Mouse (Mus musculus): ENCODE data around the gene Ncapd2. TPM values are rescaled to one million over a fixed set of nuclear protein-coding genes. Genes with fewer than 3 reads are reported as not detected.
"Not testable (repeated sequence)": the region's sequence is repeated elsewhere in the genome, so short reads cannot be mapped to it uniquely, and the experiment has no call there.

Ncapd2 gene
- polyA plus RNA-seq, 1 experiment = 51.7 TPM

DNA sequence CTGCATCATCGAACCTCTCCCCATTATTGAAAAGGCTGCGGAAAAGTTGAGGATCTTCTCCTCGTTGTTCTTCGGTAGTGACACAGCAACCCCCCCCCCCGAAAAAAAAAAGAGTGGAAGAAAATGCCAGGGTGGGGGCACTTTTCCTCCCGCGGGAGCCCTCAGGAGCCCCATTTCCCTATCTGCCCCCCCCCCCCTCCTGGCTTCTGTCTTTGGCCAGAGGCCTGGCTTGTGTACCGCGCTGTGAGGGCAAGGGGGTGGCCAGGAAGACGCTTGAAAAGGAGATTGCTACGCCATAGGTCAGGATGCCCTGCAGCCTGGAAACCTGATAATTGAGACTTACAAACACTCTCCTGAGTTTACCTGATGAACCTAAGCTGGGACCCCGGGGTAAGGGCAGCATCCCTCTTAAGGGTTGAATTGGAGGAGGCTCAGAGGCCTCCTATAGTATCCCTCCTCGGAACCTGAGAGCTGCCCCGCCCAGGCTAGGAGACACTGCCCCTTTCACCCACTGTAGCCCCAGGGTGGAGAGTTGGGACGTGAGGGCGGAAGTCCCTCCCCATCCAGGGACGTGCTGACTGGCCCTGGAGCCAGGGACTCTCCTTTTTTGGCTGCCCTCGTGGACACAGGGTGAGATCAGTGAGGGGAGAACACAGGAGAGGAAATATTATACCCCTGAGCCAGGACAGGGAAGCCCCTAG is 25.3 kb downstream of the Ncapd2 start, which contains the start of gene Gapdh:
Gene Gapdh (minus strand): TSS at position 417 of the 701 bp plus-strand sequence.
- peak; percentile 32 to 53 for DNase-seq (ENCODE audit: extremely low spot score in 1 of 2, low spot score in 1 of 2)

- peak; percentile 96 to 99 for DNase-seq (ENCODE audit: extremely low spot score in 1 of 2, low spot score in 1 of 2)
Measured at GRCm38 (mm10) chr6:125165328-125165891, 26.1 kb downstream of the Ncapd2 start.

GRCm38 (mm10) chr6:125164672-125165327 is 26.7 kb downstream of the Ncapd2 start:
- peak; percentile 36 to 62 for DNase-seq (ENCODE audit: extremely low spot score in 1 of 2, low spot score in 1 of 2)

DNA sequence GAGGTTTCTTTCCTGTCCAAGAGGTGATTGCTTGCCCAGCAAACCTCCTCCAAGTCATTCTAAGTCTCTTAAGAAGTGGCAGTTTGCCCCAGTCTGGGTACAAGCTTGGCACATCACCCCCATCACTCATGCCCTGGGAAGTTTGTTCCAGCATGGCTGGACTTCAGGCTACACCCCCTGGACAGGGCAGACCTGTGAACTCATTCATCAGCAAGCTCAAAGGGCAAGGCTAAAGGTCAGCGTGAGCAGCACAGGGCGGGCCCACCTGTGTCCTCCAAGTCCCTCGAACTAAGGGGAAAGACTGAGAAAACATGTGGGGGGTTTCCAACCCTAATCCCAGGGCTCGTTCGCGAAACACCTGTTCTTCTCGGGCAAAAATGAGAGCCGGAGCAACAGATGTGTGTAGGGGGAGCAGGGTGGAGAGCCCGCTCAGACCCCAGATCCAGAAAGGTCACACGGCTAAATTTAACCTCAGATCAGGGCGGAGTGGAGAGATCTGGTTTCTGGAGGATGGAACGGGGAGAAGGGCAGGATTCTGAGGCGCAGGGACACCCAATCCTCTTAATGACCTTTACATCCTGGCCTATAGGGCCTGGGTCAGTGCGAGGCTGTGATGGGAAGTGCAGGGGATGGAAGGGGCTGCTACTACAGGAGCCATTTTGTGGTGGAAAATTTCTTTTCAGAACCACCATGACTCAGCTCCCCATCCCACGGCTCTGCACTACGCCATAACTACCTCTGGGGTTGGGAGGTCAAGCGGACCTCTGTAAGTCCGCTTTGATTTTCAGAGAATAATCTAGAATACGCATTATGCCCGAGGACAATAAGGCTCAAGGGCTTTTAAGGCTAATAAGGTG is 27.5 kb downstream of the Ncapd2 start:
- peak; percentile 31 to 60 for DNase-seq (ENCODE audit: extremely low spot score in 1 of 2, low spot score in 1 of 2)

- DNase-seq (ENCODE audit: extremely low spot score in 1 of 2, low spot score in 1 of 2) = not testable (repeated sequence)
Measured at GRCm38 (mm10) chr6:125162615-125163305, 28.7 kb downstream of the Ncapd2 start.

- peak; percentile 53 to 81 for DNase-seq (ENCODE audit: extremely low spot score in 1 of 2, low spot score in 1 of 2)
Measured at GRCm38 (mm10) chr6:125161971-125162370, 29.5 kb downstream of the Ncapd2 start.

- DNase-seq (ENCODE audit: extremely low spot score in 1 of 2, low spot score in 1 of 2) = peak; percentile 39 to 64
Measured at GRCm38 (mm10) chr6:125160854-125161760, 30.4 kb downstream of the Ncapd2 start.

DNA sequence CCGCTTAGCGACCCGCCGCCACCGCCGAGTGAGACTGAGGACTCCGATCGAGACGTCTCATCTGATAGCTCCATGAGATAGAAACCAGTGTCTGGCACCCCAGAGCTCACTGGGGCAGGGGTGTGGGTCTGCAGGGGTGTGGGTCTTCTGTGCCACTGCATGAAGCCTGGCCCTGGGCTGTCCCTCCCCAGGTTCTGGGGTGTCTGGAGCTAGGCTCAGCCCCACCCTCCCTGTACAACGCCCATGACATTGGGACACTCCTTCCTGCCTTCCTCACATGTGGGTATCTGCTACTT is 31.0 kb downstream of the Ncapd2 start:
- DNase-seq (ENCODE audit: extremely low spot score in 1 of 2, low spot score in 1 of 2) = no peak

DNA sequence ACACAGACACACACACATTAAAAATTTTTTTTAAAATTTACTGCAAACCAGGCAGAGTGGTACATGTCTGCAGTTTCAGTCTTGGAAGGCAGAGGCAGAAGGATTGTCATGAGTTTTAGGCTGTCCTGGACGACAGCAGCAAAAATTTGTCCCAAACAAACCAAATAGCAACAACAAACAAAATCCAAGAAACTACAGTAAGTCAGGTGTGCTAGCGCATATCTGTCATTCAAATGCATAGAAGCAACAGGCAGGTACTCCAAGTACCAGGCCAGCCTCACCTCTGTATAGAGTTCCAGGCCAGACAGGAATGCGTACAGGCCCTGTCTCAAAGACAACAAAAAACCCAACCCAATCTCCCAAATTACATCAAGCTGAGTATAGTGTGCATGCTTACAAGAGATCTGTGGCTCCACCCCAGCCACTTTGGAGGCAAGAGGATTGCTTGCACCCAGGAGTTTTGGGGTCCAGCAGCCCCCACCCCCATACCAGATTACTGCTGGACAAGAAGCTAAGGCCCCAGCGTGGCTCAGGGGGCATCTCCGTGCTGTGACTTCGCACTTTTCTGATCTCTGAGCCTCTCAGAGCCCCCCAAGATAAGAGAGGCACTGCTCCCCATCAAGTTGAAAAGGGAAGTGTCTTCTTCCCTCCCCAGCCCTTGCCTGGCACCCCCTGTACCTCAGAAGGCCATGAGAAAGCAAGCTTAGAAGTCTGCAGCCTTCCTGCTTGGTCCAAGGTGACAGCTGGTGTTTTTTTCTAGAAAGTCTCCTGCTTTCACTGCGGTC is 31.5 kb downstream of the Ncapd2 start:
- no peak for DNase-seq (ENCODE audit: extremely low spot score in 1 of 2, low spot score in 1 of 2)

DNA sequence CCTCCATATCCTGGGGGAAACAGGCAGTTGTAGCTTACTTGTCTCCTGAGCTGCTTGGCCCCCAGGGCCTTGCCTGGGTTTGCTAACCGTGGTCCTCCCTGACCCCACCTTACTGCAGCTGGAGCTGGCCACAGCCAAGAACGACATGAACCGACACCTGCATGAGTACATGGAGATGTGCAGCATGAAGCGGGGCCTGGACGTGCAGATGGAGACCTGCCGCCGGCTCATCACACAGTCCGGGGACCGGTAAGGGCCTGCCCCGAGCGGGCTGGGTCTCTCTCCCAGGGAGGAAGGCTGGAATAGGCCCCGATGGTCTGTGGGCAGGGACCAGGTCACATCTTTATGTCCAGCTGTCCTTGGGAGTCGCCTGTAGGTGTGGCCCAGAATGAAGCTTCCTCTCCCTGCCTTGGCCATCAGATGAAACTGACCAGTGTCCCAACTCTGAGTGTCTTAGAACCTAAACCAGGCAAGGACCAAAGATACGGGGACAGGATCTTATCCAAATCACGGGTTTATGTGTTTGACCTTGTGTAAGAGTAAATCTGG is 32.5 kb downstream of the Ncapd2 start:
- no peak for DNase-seq (ENCODE audit: extremely low spot score in 1 of 2, low spot score in 1 of 2)

- no peak for DNase-seq (ENCODE audit: extremely low spot score in 1 of 2, low spot score in 1 of 2)
Measured at GRCm38 (mm10) chr6:125156903-125157614, 34.4 kb downstream of the Ncapd2 start.

- DNase-seq (ENCODE audit: extremely low spot score in 1 of 2, low spot score in 1 of 2) = no peak
Measured at GRCm38 (mm10) chr6:125156491-125156890, 35.0 kb downstream of the Ncapd2 start.

GRCm38 (mm10) chr6:125155262-125155661 is 36.2 kb downstream of the Ncapd2 start:
- no peak for DNase-seq (ENCODE audit: extremely low spot score in 1 of 2, low spot score in 1 of 2)

DNA sequence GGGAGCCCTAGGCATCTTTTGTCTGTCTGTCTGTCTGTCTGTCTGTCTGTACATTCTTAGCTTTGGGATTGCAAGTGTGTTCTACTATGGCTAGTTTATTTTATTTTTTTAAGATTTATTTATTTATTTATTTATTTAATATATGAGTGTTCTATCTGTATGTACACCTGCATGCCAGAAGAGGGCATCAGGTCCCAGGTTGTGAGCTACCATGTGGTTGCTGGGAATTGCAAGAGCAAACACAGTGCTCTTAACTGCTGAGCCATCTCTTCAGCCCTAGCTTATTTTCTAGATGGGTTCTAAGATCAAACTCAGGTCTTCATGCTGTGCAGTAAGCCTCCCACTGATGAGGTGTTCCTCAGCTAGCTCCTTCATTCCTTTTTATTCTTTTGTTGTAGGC is 37.0 kb downstream of the Ncapd2 start:
- DNase-seq (ENCODE audit: extremely low spot score in 1 of 2, low spot score in 1 of 2) = no peak

DNA sequence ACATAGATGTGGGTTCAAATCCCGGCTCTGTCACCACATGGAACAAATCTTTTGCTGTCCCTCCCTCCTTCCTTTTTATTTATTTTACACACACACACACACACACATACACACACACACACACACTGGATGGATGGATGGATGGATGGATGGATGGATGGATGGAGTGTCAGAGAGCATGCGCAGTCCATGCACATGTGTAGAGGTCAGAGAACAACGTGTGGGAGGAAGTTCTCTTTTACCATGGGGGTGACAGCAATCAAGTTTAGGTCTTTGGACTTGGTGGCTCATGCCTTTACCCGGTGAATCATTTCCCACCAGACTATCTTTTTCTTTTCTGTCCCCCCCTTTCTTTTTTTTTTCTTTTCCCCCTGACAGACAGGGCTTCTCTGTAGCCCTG is 37.8 kb downstream of the Ncapd2 start:
- DNase-seq (ENCODE audit: extremely low spot score in 1 of 2, low spot score in 1 of 2) = no peak

- no peak for DNase-seq (ENCODE audit: extremely low spot score in 1 of 2, low spot score in 1 of 2)
Measured at GRCm38 (mm10) chr6:125153018-125153389, 38.5 kb downstream of the Ncapd2 start.

DNA sequence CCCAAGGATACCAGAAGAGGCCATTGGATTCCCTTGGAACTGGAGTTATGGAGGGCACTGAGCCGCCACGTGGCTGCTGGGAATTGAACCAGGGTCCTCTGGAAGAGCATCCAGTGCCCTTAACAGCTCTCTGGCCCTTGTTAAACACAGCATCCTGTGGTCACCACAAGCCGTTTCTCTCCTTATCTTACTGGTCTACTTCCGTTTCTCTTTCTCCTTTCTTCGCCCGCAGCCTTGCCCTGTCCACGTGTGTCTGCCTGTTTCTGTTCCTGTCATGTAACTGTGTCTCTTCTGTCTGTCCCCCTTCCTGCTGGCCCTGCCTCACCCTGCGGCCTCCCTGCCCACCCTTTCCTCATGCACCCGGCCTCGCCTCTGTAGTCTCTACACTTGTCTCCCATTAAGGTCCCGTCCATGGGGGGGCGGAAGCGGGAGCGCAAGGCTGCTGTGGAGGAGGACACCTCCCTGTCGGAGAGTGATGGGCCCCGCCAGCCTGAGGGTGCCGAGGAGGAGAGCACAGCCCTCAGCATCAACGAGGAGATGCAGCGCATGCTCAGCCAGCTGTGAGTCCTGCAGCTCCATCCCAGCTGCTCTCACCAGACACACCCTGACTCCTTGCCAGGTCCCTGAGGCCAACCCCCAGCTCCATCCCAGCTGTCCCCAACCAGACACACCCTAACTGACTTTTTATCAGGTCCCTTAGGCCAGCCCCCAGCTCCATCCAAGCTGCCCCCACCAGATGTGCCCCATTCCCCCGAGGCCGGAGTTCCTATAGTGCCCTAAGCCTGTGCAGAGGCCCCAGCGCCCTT is 39.1 kb downstream of the Ncapd2 start:
- DNase-seq (ENCODE audit: extremely low spot score in 1 of 2, low spot score in 1 of 2) = peak in 1 of 2 experiments; percentile 47
